Mouse (Mus musculus) hindbrain, postnatal 0 days (tissue): ENCODE measurements around the gene Rfx5. TPM values are rescaled to one million over a fixed set of nuclear protein-coding genes. Genes with fewer than 3 reads are reported as not detected.
"Not testable (repeated sequence)": the region's sequence is repeated elsewhere in the genome, so short reads cannot be mapped to it uniquely, and the experiment has no call there.

ENCODE experiments used
- ATAC-seq: fragments of 200-750 bp; cut with Nextera tagmentation; 2 replicates; pipeline ENCODE4 v1.8.0; 2017; ENCODE audit warnings: mild to moderate bottlenecking, moderate TSS enrichment, moderate library complexity
- DNase-seq: peaks from one replicate; pipeline ENCODE4 v3.0.0-alpha.2; 2015; ENCODE audit warnings: low spot score
- H3K27ac ChIP-seq: fragments of 300-500 bp; sonication (generic); 2 replicates; pipeline ENCODE4 v1.5.1; 2014; ENCODE audit warnings: mild to moderate bottlenecking
- H3K27me3 ChIP-seq: fragments of 300-500 bp; sonication (generic); 2 replicates; pipeline ENCODE4 v1.6.1; 2014; ENCODE audit warnings: low read length, mixed read lengths; ENCODE audit not compliant: insufficient read depth
- H3K36me3 ChIP-seq: fragments of 300-500 bp; sonication (generic); 2 replicates; pipeline ENCODE4 v1.6.1; 2014; ENCODE audit warnings: low read length, mixed read lengths; ENCODE audit not compliant: insufficient read depth
- H3K4me1 ChIP-seq: fragments of 300-500 bp; sonication (generic); 2 replicates; pipeline ENCODE4 v1.6.1; 2014; ENCODE audit warnings: antibody characterized with exemption, low read length, mixed read lengths; ENCODE audit not compliant: insufficient read depth
- H3K4me2 ChIP-seq: fragments of 300-500 bp; sonication (generic); 2 replicates; pipeline ENCODE4 v1.6.1; 2014; ENCODE audit warnings: low read depth, mild to moderate bottlenecking, low read length, moderate library complexity, mixed read lengths
- H3K4me3 ChIP-seq: fragments of 300-500 bp; sonication (generic); 2 replicates; pipeline ENCODE4 v1.5.1; 2014; ENCODE audit warnings: low read length
- H3K9ac ChIP-seq: fragments of 300-500 bp; sonication (generic); replicated peaks from 2 replicates; pipeline ENCODE4 v1.6.1; 2014; ENCODE audit warnings: mild to moderate bottlenecking, low read length, moderate library complexity, mixed read lengths
- H3K9me3 ChIP-seq: fragments of 300-500 bp; sonication (generic); 2 replicates; pipeline ENCODE4 v1.6.1; 2016; ENCODE audit warnings: low read length, mixed read lengths
- CTCF ChIP-seq: IDR thresholded peaks from 2 replicates; pipeline ENCODE4 v1.5.1; 2016; ENCODE audit warnings: antibody characterized with exemption, control low read depth, low read depth
- whole genome bisulfite sequencing: fragments of 180-500 bp; shearing (Covaris S2); extraction: QIAGEN DNeasy Blood & Tissue Kit; methylation state at CpG from one replicate; pipeline ENCODE4 v1.1.7; 2014; 5-methylcytosine and 5-hydroxymethylcytosine counted together
- polyA plus RNA-seq: library from polyadenylated mRNA; unstranded; fragments of >200 nt; fragmentation: Nextera tagmentation; extraction: Ambion mirVana; gene quantifications from 2 replicates; pipeline ENCODE4 v1.2.1, GENCODE M21; 2015
- total RNA-seq: library from RNA; depleted of rRNA; stranded (reverse); fragments of >200 nt; gene quantifications from 2 replicates; pipeline ENCODE4 v1.2.3, GENCODE M21; 2014

Gene Rfx5
- total and polyA plus RNA-seq, 2 experiments from 2014 or later, result 5.4 to 18.3 TPM

DNA sequence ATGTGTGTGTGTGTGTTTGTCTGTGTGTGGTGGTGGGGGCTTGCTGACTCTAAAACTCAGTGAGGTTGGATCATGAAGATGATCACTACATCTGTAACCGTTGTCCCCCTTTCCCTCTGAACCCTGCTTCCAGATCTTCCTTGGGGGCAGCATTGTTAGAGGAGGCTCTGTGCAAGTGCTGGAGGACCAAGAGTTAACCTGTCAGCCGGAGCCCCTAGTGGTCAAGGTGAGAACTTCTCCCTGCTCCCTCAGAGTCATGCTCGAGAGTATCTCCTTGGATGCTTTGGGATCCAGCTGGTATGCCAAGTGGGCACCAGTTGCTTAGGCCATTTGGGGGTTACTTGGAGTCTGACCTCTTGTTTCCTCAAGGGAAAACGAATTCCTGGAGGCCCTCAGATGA is 10.2 kb upstream of the Rfx5 start:
- H3K9ac ChIP-seq, H3K4me2 ChIP-seq, H3K4me1 ChIP-seq, DNase-seq, H3K4me3 ChIP-seq, H3K36me3 ChIP-seq, H3K27me3 ChIP-seq, H3K27ac ChIP-seq, H3K9me3 ChIP-seq: not testable (repeated sequence)
- TF ChIP-seq CTCF, result peak; percentile 68
- ATAC-seq, result 0 out of 2 replicates have a peak, but pooled peaks have one; percentile 47
- 18% methylated on average over 3 of the region's 4 CpGs for WGBS

- Histone ChIP-seq H3K36me3 (no peaks in the 10 kb centered on the region), H3K27ac (no peak overlapping the region), H3K9me3 (no peaks in the 10 kb centered on the region), H3K27me3 (no peaks in the 10 kb centered on the region), H3K4me3 (no peak overlapping the region), H3K4me2 (no peak overlapping the region), H3K9ac (no peak overlapping the region), H3K4me1 (peaks cover 8% of the 10 kb centered on the region; the same call in 1 of the 2 replicates)
- TF ChIP-seq CTCF, result peak; percentile 53
- DNase-seq, result no peak
- no peak for ATAC-seq
- WGBS, result 81% methylated on average over 3 of the region's 3 CpGs
Measured at GRCm38 (mm10) chr3:94948066-94948614, 5.7 kb upstream of the Rfx5 start.

GRCm38 (mm10) chr3:94949645-94950044 is 4.2 kb upstream of the Rfx5 start:
- Histone ChIP-seq H3K27me3 (no peaks in the 10 kb centered on the region), H3K4me1 (peaks cover 10% of the 10 kb centered on the region), H3K9me3 (no peaks in the 10 kb centered on the region), H3K9ac (no peak overlapping the region), H3K36me3 (no peaks in the 10 kb centered on the region), H3K4me2 (no peak overlapping the region), H3K4me3 (no peak overlapping the region), H3K27ac (no peak overlapping the region)
- 83% methylated on average over 3 of the region's 3 CpGs for WGBS
- DNase-seq (no peak), ATAC-seq (no peak)
- TF ChIP-seq CTCF, result no peak

- ATAC-seq (peak; percentile 8; the same call in 1 of the 2 replicates), DNase-seq (peak; percentile 62)
- Histone ChIP-seq H3K4me3 (peak overlapping the region; percentile 84), H3K27ac (peak overlapping the region; percentile 99), H3K4me1 (peaks cover 15% of the 10 kb centered on the region), H3K9me3 (no peaks in the 10 kb centered on the region), H3K4me2 (peak overlapping the region; percentile 68), H3K9ac (no peak overlapping the region), H3K27me3 (no peaks in the 10 kb centered on the region), H3K36me3 (peaks cover 14% of the 10 kb centered on the region)
- 56% methylated on average over 5 of the region's 5 CpGs for WGBS
- TF ChIP-seq CTCF, result peak; percentile 23; the same call in 1 of the 2 replicates
Measured at GRCm38 (mm10) chr3:94952806-94953205, 1.1 kb upstream of the Rfx5 start.

- WGBS, result 11% methylated on average over 9 of the region's 9 CpGs
Measured at GRCm38 (mm10) chr3:94953384-94953763, 501 bp upstream of the Rfx5 start.

DNA sequence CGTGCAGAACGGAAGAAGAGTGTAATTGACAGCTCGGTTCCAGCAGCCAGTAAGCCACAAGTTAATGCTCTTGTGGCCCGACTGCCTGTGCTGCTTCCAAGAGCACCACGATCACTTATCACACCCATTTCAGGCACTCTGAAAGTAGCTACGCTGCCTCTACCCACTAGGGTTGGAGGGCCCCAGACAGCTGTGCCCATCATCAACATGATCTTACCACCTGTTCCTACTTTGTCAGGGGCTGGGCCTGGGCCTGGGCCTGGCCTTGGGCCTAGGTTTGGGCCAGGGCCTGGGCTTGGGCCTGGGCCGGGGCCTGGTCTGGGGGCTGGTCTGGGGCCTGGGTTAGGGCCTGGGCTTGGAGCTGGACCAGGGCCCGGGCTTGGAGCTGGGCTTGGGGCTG is 4.4 kb downstream of the Rfx5 start:
- DNase-seq (no peak), ATAC-seq (no peak)
- TF ChIP-seq CTCF, result no peak
- H3K36me3 ChIP-seq, result peaks cover 23% of the 10 kb centered on the region
- no peak overlapping the region for H3K4me3 ChIP-seq
- no peak overlapping the region for H3K4me2 ChIP-seq
- no peak overlapping the region for H3K9ac ChIP-seq
- no peak overlapping the region for H3K27ac ChIP-seq
- 95% methylated on average over 8 of the region's 8 CpGs for WGBS
- no peaks in the 10 kb centered on the region for H3K27me3 ChIP-seq
- H3K9me3 ChIP-seq, result no peaks in the 10 kb centered on the region
- H3K4me1 ChIP-seq, result peaks cover 6% of the 10 kb centered on the region

More at GRCm38 (mm10) chr3:94953384-94953763, 501 bp upstream of the Rfx5 start:
- H3K27ac ChIP-seq, result peak overlapping the region; percentile 99
- H3K9ac ChIP-seq, result peak overlapping the region; percentile 95
- no peak for TF ChIP-seq CTCF
- peaks cover 15% of the 10 kb centered on the region for H3K4me1 ChIP-seq
- H3K4me2 ChIP-seq, result peak overlapping the region; percentile 68
- peak overlapping the region; percentile 84 for H3K4me3 ChIP-seq
- no peaks in the 10 kb centered on the region for H3K27me3 ChIP-seq
- DNase-seq (no peak), ATAC-seq (no peak)
- H3K36me3 ChIP-seq, result peaks cover 20% of the 10 kb centered on the region
- no peaks in the 10 kb centered on the region for H3K9me3 ChIP-seq

DNA sequence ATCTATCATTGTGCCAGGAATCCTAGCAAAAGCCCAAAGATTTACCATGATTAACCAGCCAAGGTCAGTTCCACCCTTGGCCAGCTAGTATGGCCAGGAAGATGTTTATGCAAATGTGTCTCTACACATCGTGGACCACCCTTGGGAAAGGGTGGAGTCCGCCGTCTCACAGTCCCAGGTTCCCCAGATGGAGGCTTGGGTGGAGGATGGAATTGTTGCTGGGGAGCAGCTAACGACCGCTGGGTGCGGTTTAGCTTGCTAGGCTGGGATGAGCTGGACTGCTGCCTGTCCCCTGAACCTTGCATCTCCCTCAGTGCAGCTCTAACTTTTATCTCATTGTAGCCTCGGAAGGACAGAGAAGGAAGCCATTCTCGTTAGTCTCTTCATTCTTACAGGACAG is 6.0 kb downstream of the Rfx5 start:
- DNase-seq, result no peak
- Histone ChIP-seq H3K36me3 (peaks cover 23% of the 10 kb centered on the region), H3K27ac (no peak overlapping the region), H3K9ac (no peak overlapping the region), H3K27me3 (no peaks in the 10 kb centered on the region), H3K9me3 (no peaks in the 10 kb centered on the region), H3K4me2 (no peak overlapping the region), H3K4me3 (no peak overlapping the region), H3K4me1 (peaks cover 3% of the 10 kb centered on the region)
- no peak for ATAC-seq
- 48% methylated on average over 8 of the region's 8 CpGs for WGBS
- TF ChIP-seq CTCF, result no peak
